Mouse (Mus musculus): ENCODE results near the gene Cherp.

GRCm38 (mm10) chr8:72415252-72415651, 59.8 kb downstream of the Cherp start:
- TF ChIP-seq CTCF (IDR thresholded peaks at IDR 0.05; ENCODE audit: borderline replicate concordance, extremely low read depth, insufficient read depth, insufficient read length) (no peak), POLR2A (IDR thresholded peaks at IDR 0.05; ENCODE audit: borderline replicate concordance, extremely low read depth, insufficient read depth, insufficient read length, poor library complexity, severe bottlenecking) (no peak)

Measured in brain, embryonic 14.5 days (tissue).